ENCODE assay signal across 8 mouse cellular contexts in genomic region chr11:21237474-21238278, GRCm38 (mm10). TPM values are rescaled to one million over a fixed set of nuclear protein-coding genes. Genes with fewer than 3 reads are reported as not detected.
DNase-seq lines count a peak whose midpoint lies in the region; ATAC-seq and TF ChIP-seq lines count a peak whose summit lies in the region.

No protein-coding gene starts in this region.

- no peak for ATAC-seq in neural tube, embryonic 12.5 days (ENCODE audit: low FRiP score, low read depth)
- no peak for ATAC-seq in embryonic facial prominence, embryonic 15.5 days (ENCODE audit: insufficient number of reproducible peaks, low FRiP score, low TSS enrichment, low read depth)
- no peak for ATAC-seq in limb, embryonic 11.5 days (ENCODE audit: insufficient number of reproducible peaks, low FRiP score, low TSS enrichment, low read depth)

- WGBS in neural tube, embryonic 12.5 days, result 97% methylated on average over 2 of the region's 2 CpGs
- WGBS in embryonic facial prominence, embryonic 15.5 days, result 95% methylated on average over 2 of the region's 2 CpGs
- WGBS in limb, embryonic 11.5 days, result 95% methylated on average over 2 of the region's 2 CpGs
- WGBS in small intestine, adult 2 months, result 89% methylated on average over 2 of the region's 2 CpGs

- no peak for TF ChIP-seq POLR2A in small intestine, adult 2 months (IDR thresholded peaks at IDR 0.05; ENCODE audit: low read depth, low read length)

- H3K4me1 ChIP-seq in neural tube, embryonic 12.5 days, result peaks cover 5% of the 10 kb centered on the region; the same call in 1 of the 2 replicates
- H3K4me1 ChIP-seq in embryonic facial prominence, embryonic 15.5 days, result peaks cover 3% of the 10 kb centered on the region; the same call in 1 of the 2 replicates
- H3K4me1 ChIP-seq in limb, embryonic 11.5 days (ENCODE audit: control insufficient read depth, insufficient read depth, low read length), result no peaks in the 10 kb centered on the region
- H3K4me1 ChIP-seq in small intestine, adult 2 months (ENCODE audit: control insufficient read depth, insufficient read depth, insufficient read length, low read length), result peaks cover 7% of the 10 kb centered on the region; the same call in 1 of the 2 replicates

- H3K4me2 ChIP-seq in neural tube, embryonic 12.5 days (replicated peaks), result peak overlapping the region; percentile 68
- peak overlapping the region; percentile 65 for H3K4me2 ChIP-seq in embryonic facial prominence, embryonic 15.5 days (replicated peaks)
- peak overlapping the region; percentile 62; the same call in 1 of the 2 replicates for H3K4me2 ChIP-seq in limb, embryonic 11.5 days (ENCODE audit: low read depth, severe bottlenecking)

- DNase-seq in neural tube, embryonic 10.5 days (ENCODE audit: extremely low spot score, low spot score), result no peak
- DNase-seq in limb, embryonic 11.5 days (ENCODE audit: low spot score), result no peak
- no peak for DNase-seq in adrenal gland, adult 8-10 months
- DNase-seq in adrenal gland, postnatal 25 days, result no peak
- DNase-seq in layer of hippocampus, adult 9-10 months (ENCODE audit: low spot score), result no peak

- H3K4me3 ChIP-seq in neural tube, embryonic 12.5 days, result no peak overlapping the region; the same call in 1 of the 2 replicates
- peak overlapping the region; percentile 84 for H3K4me3 ChIP-seq in embryonic facial prominence, embryonic 15.5 days (replicated peaks)
- H3K4me3 ChIP-seq in limb, embryonic 11.5 days (ENCODE audit: low read depth, low read length), result peak overlapping the region; percentile 77
- no peak overlapping the region for H3K4me3 ChIP-seq in small intestine, adult 2 months (ENCODE audit: low read depth, low read length)

- no peaks in the 10 kb centered on the region for H3K36me3 ChIP-seq in neural tube, embryonic 12.5 days
- no peaks in the 10 kb centered on the region for H3K36me3 ChIP-seq in embryonic facial prominence, embryonic 15.5 days
- H3K36me3 ChIP-seq in limb, embryonic 11.5 days (ENCODE audit: control insufficient read depth, insufficient read depth, low read length), result no peaks in the 10 kb centered on the region
- H3K36me3 ChIP-seq in small intestine, adult 2 months (ENCODE audit: control insufficient read depth, insufficient read depth, low read length), result no peaks in the 10 kb centered on the region

- no peaks in the 10 kb centered on the region for H3K27me3 ChIP-seq in neural tube, embryonic 12.5 days (replicated peaks)
- H3K27me3 ChIP-seq in embryonic facial prominence, embryonic 15.5 days, result no peaks in the 10 kb centered on the region
- no peaks in the 10 kb centered on the region for H3K27me3 ChIP-seq in limb, embryonic 11.5 days (ENCODE audit: control insufficient read depth, insufficient read depth, low read length)
- H3K27me3 ChIP-seq in small intestine, adult 2 months (ENCODE audit: control insufficient read depth, insufficient read depth, low read length), result no peaks in the 10 kb centered on the region

- no peaks in the 10 kb centered on the region for H3K9me3 ChIP-seq in neural tube, embryonic 12.5 days
- no peaks in the 10 kb centered on the region for H3K9me3 ChIP-seq in embryonic facial prominence, embryonic 15.5 days (replicated peaks)
- H3K9me3 ChIP-seq in limb, embryonic 11.5 days (ENCODE audit: control insufficient read depth, low read length), result no peaks in the 10 kb centered on the region

- H3K27ac ChIP-seq in neural tube, embryonic 12.5 days, result no peak overlapping the region
- H3K27ac ChIP-seq in embryonic facial prominence, embryonic 15.5 days (replicated peaks), result no peak overlapping the region
- no peak overlapping the region for H3K27ac ChIP-seq in limb, embryonic 11.5 days (replicated peaks; ENCODE audit: low read depth, low read length)
- H3K27ac ChIP-seq in small intestine, adult 2 months (ENCODE audit: insufficient read depth, low read depth, low read length), result peak overlapping the region; percentile 89

- no peak for TF ChIP-seq CTCF in small intestine, adult 2 months (IDR thresholded peaks at IDR 0.05; ENCODE audit: extremely low read depth, insufficient read length, insufficient replicate concordance, low read depth, low read length)

- H3K9ac ChIP-seq in neural tube, embryonic 12.5 days, result peak overlapping the region; percentile 99; the same call in 1 of the 2 replicates
- H3K9ac ChIP-seq in embryonic facial prominence, embryonic 15.5 days, result no peak overlapping the region
- H3K9ac ChIP-seq in limb, embryonic 11.5 days (ENCODE audit: low read length), result no peak overlapping the region

RNA-seq across cellular contexts. Expression of gene Vps54, which starts 1.4 kb away (rescaled TPM):
- polyA plus RNA-seq in neural tube, embryonic 12.5 days (2016; fragmentation: Nextera tagmentation; extraction: Ambion mirVana), result 16.6 and 17.1 TPM in 2 replicates
- 13.2 and 13.4 TPM in 2 replicates for polyA plus RNA-seq in embryonic facial prominence, embryonic 15.5 days (2015; fragmentation: Nextera tagmentation; extraction: Ambion mirVana)
- polyA plus RNA-seq in limb, embryonic 11.5 days (2014; fragmentation: Nextera tagmentation; extraction: Ambion mirVana), result 14.9 and 17.6 TPM in 2 replicates
- polyA plus RNA-seq in small intestine, adult 2 months (2012; rRNA removed), result 4.4 and 9.8 TPM in 2 replicates
- total RNA-seq in adrenal gland, adult 8-10 months (2022), result 10 to 100 TPM; 29.9 to 43.6 (median 37.8) TPM
- total RNA-seq in adrenal gland, postnatal 25 days (2021), result 35.4 and 38.1 TPM in 2 replicates

Comparison
In these comparisons a context has a peak if more than half of its experiments do, and no peak if none do; other contexts are left out.
1. H3K4me3 ChIP-seq: peak in embryonic facial prominence, embryonic 15.5 days (single experiment) and limb, embryonic 11.5 days (single experiment); none in neural tube, embryonic 12.5 days (single experiment) and small intestine, adult 2 months (single experiment).
2. Peak in every context shown above with its lines, with median percentiles within 50 percentile points of each other: H3K4me2 ChIP-seq.